Mouse (Mus musculus) megakaryocyte, embryonic 14.5 days (primary cell): ENCODE measurements around the gene Mindy2. TPM values are rescaled to one million over a fixed set of nuclear protein-coding genes. Genes with fewer than 3 reads are reported as not detected.
A peak's percentile ranks its signal among the peaks of the same experiment; 100 is the strongest.

Experiments used
- H3K27me3 ChIP-seq: replicated peaks from 2 replicates; pipeline ENCODE3; 2012; ENCODE audit warnings: inconsistent platforms
- H3K36me3 ChIP-seq: replicated peaks from 2 replicates; pipeline ENCODE3; 2012; ENCODE audit warnings: low read length, inconsistent platforms, mixed read lengths
- H3K4me1 ChIP-seq: 2 replicates; pipeline ENCODE4 v1.6.1; 2012; ENCODE audit warnings: inconsistent platforms
- H3K4me3 ChIP-seq: replicated peaks from 2 replicates; pipeline ENCODE3; 2012; ENCODE audit warnings: moderate library complexity, mild to moderate bottlenecking, inconsistent platforms
- H3K9me3 ChIP-seq: 2 replicates; pipeline ENCODE4 v1.6.1; 2012; ENCODE audit warnings: inconsistent platforms
- FLI1 ChIP-seq: IDR thresholded peaks from 2 replicates; pipeline ENCODE4 v1.6.1; 2012; ENCODE audit warnings: low read length, inconsistent platforms, mixed read lengths
- GATA1 ChIP-seq: IDR thresholded peaks from 3 replicates; pipeline ENCODE4 v1.6.1; 2012; ENCODE audit warnings: mixed read lengths, low read length, inconsistent platforms, borderline replicate concordance
- polyA plus RNA-seq: library from polyadenylated mRNA; stranded (reverse); fragments of >175 nt; gene quantifications from 2 replicates; pipeline ENCODE4 v1.2.3, GENCODE M21; 2012; ENCODE audit warnings: low replicate concordance; ENCODE audit not compliant: insufficient read depth

The Mindy2 gene
- polyA plus RNA-seq, 1 experiment: 7.9 TPM

DNA sequence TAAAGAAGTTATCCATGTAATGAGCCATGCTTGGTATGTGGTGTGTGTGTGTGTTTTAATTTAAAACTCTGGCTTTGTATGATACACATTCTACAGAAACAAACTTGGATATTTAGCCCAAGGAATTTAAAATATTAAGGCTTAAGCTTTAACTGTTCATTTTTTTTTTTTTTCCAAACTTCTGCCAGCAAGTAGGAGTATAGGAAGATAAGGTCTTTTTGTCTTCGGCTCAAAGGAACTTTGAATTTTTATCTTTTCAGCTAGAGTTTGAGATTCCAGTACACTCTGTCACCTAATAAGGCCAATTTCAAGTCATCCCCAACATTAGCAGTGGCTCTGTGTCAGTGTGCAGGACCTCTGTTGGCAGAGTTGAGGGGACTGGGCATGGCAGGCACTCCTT lies 25.2 kb upstream of the Mindy2 start:
- Histone ChIP-seq H3K4me1 (peaks cover 53% of the 10 kb centered on the region), H3K4me3 (peak overlapping the region; percentile 99), H3K27me3 (no peaks in the 10 kb centered on the region), H3K9me3 (no peaks in the 10 kb centered on the region), H3K36me3 (peaks cover 24% of the 10 kb centered on the region)
- TF ChIP-seq FLI1 (no peak), GATA1 (no peak)

DNA sequence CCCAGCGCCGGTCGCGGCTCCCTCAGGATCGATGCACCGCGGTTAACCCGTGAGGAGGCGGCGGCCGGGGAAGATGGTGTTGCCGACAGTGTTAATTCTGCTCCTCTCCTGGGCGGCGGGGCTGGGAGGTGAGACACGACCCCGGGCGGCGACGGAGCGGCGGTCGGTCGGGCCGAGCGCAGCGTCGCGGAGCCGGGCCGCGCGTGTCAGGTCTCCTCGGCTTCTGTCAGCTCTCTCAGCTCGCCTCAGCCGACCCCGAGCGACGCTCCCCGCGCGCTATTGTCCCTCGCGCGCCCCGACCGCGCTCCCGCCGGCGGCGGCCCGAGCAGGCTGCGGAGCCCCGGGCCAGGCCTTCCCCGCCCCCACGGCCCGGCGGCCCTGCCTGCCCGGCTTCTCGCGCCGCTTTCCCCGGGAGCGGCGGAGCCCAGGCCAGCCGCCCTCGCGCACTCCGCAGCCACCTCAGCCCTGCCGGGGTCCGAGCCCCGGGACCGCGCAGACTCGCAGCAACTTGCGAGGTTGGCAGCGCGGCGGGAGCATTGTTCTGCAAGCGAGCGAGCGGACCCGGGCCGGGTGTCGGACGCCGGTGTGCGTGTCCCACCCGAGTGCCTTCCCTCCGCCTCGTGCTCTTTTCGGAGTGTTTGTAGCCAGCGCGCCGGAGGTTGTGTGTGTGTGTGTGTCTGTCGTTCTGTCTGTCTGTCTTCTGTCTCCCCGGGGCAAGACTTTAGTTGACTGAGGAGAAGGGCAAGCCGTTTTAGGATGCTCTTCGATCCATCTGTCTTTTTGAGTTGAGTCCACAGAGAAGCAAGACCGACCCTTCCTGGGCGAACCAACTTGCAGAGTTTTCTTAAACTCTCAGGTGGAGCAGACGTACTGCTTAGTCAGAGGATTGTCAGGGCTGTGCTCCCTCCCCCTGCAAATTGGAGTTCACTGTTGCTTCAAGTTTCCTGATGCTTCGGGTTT lies 22.4 kb upstream of the Mindy2 start:
- Histone ChIP-seq H3K4me3 (peak overlapping the region; percentile 99), H3K36me3 (peaks cover 9% of the 10 kb centered on the region), H3K27me3 (no peaks in the 10 kb centered on the region), H3K9me3 (no peaks in the 10 kb centered on the region), H3K4me1 (peaks cover 47% of the 10 kb centered on the region)
- TF ChIP-seq GATA1 (no peak), FLI1 (no peak)

DNA sequence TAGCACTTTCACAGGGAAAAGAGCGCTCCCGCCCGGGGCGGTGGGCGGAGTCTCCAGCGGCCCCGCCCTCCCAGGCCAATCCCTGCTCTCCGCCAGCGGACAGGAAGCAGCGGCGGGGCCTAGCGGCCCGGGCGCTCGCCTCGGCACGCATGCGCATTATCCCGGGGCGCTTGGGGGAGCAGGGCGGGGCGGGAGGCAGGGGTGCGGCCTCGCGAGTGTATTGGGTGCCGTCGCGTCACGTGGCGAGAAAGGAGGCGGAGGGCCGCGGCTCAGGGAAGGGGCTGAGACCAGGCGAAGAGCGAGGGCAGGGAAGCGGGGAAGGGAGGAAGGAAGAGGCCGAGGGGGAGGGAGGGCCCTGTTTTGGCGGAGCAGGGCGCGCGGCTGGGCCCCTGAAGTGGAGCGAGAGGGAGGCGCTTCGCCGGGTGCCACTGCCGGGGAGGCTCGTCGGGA lies 21.7 kb upstream of the Mindy2 start, which contains the start of gene Adam10:
Gene Adam10 (plus strand): TSS at position 316 of the 450 bp plus-strand sequence.
- H3K36me3 ChIP-seq: peaks cover 5% of the 10 kb centered on the region
- H3K4me1 ChIP-seq: peaks cover 49% of the 10 kb centered on the region
- TF ChIP-seq FLI1 (no peak), GATA1 (no peak)
- H3K4me3 ChIP-seq: peak within 1 kb of the TSS; percentile 99
- no peaks in the 10 kb centered on the region for H3K27me3 ChIP-seq
- H3K9me3 ChIP-seq: no peaks in the 10 kb centered on the region

DNA sequence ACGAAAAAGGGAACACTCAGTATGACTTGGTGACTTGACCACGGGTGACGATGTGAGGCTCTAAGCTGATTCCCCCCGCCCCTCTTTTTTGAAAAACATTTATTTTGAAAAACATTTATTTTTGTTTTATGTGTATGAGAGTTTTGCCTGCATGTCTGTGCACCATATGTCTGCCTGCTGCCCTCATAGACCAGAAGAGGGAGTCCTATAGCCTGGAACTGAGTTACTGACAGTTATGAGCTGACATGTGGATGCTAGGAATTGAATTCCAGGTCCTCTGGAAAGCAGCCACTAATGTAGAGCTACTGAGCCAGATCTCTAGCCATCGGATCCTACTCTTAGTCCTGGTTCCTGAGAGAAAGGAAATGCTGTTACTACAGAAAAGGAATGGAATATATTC lies 19.0 kb upstream of the Mindy2 start:
- H3K27me3 ChIP-seq: no peaks in the 10 kb centered on the region
- H3K4me1 ChIP-seq: peaks cover 53% of the 10 kb centered on the region
- no peaks in the 10 kb centered on the region for H3K36me3 ChIP-seq
- TF ChIP-seq FLI1 (no peak), GATA1 (no peak)
- no peak overlapping the region for H3K4me3 ChIP-seq
- no peaks in the 10 kb centered on the region for H3K9me3 ChIP-seq

DNA sequence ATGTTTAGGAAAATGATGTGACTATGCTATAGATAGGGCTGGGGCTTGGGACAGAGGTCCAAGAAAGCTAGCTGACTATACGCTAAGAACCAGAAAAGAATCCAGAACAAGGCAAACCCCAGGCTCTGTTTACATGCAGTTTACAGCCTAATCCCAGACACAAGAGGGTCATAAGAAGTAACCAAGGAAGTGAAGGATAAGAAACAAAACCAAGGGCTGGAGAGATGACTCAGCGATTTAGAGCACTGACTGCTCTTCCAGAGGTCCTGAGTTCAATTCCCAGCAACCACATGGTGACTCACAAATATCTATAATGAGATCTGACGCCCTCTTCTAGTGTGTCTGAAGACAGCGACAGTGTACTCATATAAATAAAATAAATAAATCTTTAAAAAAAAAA lies 18.1 kb upstream of the Mindy2 start:
- no peak for TF ChIP-seq GATA1
- no peak for TF ChIP-seq FLI1
- H3K4me3 ChIP-seq: no peak overlapping the region
- no peaks in the 10 kb centered on the region for H3K27me3 ChIP-seq
- peaks cover 58% of the 10 kb centered on the region for H3K4me1 ChIP-seq
- no peaks in the 10 kb centered on the region for H3K36me3 ChIP-seq
- no peaks in the 10 kb centered on the region for H3K9me3 ChIP-seq

DNA sequence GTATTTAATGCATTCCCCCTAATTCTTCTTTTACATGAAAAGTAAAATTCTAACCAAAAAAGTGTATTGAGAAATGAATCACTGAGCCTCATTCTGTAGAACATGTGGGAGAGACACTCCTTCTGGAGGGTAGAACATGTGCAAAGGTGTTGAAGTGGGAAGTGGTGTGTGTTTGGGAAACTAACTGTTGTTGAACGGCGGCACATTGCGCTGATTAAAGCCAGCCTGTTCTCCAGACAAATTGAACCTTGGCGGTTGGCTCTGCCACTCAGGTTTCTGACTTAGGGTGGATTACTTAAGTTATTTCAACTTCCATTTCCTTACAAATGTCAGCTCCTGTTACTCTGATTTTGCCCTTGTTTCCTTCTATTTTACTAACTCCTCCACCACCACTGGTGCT lies 16.7 kb upstream of the Mindy2 start:
- no peak for TF ChIP-seq GATA1
- no peak for TF ChIP-seq FLI1
- no peaks in the 10 kb centered on the region for H3K27me3 ChIP-seq
- H3K36me3 ChIP-seq: no peaks in the 10 kb centered on the region
- H3K9me3 ChIP-seq: no peaks in the 10 kb centered on the region
- peaks cover 62% of the 10 kb centered on the region for H3K4me1 ChIP-seq
- no peak overlapping the region for H3K4me3 ChIP-seq

DNA sequence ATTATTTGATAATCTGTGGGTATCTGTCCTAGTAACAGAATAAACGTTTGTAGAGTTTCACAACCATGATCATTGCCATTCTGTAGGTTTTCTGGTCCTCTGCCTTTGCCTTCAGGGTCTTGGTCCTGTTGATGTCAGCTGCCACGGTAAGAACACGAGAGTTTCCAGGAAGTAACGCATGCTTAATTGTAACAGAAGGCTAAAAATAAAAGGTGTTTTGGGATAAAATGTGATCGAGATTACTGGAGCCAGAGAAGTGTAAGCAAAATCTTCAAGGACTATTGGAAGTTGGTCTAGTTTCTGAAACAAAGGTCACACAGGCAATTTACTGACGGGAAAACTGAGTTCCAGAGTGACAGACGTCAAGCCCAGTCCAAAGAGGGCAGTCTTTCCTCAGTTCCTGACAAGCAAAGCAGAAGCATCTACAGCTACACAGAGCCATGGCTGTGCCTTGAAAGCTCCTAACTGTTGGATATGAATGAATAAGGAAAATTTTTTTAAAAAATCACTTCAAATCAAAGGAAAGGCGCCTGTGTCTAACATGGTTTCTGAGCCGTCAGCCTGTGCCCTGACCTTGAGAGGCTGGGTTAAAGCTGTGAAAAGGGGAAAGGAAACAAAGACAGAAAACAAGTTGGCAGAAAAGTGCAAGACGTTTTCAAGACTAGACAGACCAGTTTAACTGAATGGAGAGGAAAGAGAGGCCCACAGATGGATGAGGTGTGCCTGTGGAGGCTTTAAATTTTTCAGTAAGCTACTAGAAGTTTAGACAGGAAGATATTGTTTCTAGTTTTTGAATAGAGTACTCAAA lies 15.0 kb upstream of the Mindy2 start:
- peaks cover 57% of the 10 kb centered on the region for H3K4me1 ChIP-seq

DNA sequence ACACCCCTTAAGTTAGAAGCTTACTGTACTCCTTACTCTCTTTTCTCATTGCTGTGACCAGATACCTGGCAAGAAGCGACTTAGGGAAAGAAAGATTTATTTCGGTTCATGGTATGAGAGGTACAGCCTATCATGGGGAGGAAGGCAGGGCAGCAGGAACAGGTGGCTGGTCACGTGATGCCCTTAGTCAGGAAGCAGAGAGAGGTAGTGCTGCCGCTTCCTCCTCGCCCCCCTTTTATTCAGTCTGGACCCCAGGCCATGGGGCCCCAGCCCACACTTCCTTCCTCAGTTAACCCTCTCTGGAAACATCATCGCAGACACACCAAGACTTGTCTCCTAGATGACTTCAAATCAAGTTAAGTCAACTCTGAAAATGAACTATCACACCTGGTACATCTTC lies 14.3 kb upstream of the Mindy2 start:
- Histone ChIP-seq H3K27me3 (no peaks in the 10 kb centered on the region), H3K4me3 (peak overlapping the region; percentile 57), H3K4me1 (peaks cover 60% of the 10 kb centered on the region), H3K36me3 (peaks cover 2% of the 10 kb centered on the region), H3K9me3 (0 out of 2 replicates have a peak, but pooled peaks cover 3% of the 10 kb centered on the region)
- no peak for TF ChIP-seq FLI1
- no peak for TF ChIP-seq GATA1

More for the DNA sequence above, 15.0 kb upstream of the Mindy2 start:
- no peak for TF ChIP-seq FLI1
- TF ChIP-seq GATA1: no peak
- Histone ChIP-seq H3K27me3 (no peaks in the 10 kb centered on the region), H3K9me3 (0 out of 2 replicates have a peak, but pooled peaks cover 3% of the 10 kb centered on the region), H3K4me3 (peak overlapping the region; percentile 51), H3K36me3 (peaks cover 2% of the 10 kb centered on the region)

DNA sequence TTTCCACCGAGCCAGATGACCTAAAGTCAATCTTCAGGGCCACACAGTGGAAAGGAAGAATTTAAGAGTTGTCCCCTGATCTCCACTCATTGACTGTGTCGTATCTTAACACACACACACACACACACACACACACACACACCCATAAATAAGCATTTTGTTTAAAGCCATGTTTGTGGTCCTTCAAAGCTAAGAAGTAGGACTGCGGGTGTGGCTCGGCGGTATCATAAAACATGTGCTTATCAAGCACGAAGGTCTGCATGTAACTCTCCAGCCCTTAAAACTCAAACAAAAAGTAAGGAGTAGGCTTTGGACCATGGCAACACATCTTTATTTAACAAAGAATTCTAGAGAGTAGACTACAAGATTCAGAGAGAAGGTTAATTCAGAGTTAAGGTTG lies 13.4 kb upstream of the Mindy2 start:
- no peak overlapping the region for H3K4me3 ChIP-seq
- H3K36me3 ChIP-seq: peaks cover 8% of the 10 kb centered on the region
- H3K4me1 ChIP-seq: peaks cover 60% of the 10 kb centered on the region
- 0 out of 2 replicates have a peak, but pooled peaks cover 3% of the 10 kb centered on the region for H3K9me3 ChIP-seq
- TF ChIP-seq GATA1: no peak
- H3K27me3 ChIP-seq: no peaks in the 10 kb centered on the region

DNA sequence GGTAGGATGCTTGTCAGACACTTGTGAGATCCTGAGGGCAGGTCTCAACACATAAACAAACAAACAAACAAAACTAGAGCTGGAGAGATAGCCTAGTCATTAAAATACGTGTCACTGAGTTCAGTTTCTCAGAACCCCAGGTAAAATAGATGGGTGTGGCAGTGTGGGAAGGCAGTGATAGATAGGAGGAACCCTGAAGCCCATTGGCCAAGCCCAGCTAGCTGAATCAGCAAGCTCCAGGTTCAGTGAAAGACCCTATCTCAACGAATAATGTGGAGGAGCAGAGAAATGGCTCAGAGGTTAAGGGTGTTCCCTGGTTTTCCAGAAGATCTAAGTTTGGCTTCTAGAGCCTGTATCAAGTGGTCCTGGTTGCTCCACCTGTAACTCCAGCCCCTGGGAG lies 12.2 kb upstream of the Mindy2 start:
- Histone ChIP-seq H3K36me3 (peaks cover 16% of the 10 kb centered on the region), H3K27me3 (no peaks in the 10 kb centered on the region), H3K4me3 (no peak overlapping the region), H3K4me1 (peaks cover 60% of the 10 kb centered on the region), H3K9me3 (0 out of 2 replicates have a peak, but pooled peaks cover 3% of the 10 kb centered on the region)
- no peak for TF ChIP-seq FLI1
- no peak for TF ChIP-seq GATA1
